Mouse (Mus musculus): Measurements from ENCODE around the gene Fip1l1. TPM values are rescaled to one million over a fixed set of nuclear protein-coding genes. Genes with fewer than 3 reads are reported as not detected.

The Fip1l1 gene
- total RNA-seq, 2 experiments from 2014 or later: 59.4 to 62.3 TPM

Other genes with a start within 250 kb of the Fip1l1 start
- 10 to 100 TPM; 25.7 to 26.6 TPM for gene Scfd2, start 3.7 kb upstream of the Fip1l1 start, total RNA-seq (2021)
- gene Lnx1, start 167.5 kb downstream of the Fip1l1 start, total RNA-seq (2021): 10 to 100 TPM; 30.6 to 32.6 TPM